8 mouse cellular contexts compared by ENCODE assay signal in genomic region chr9:63145249-63146125, GRCm38 (mm10). TPM values are rescaled to one million over a fixed set of nuclear protein-coding genes. Genes with fewer than 3 reads are reported as not detected.
DNase-seq lines count a peak whose midpoint lies in the region; ATAC-seq lines count a peak whose summit lies in the region.

No protein-coding gene starts in this region.

- intact Hi-C loops in left cerebral cortex, postnatal 14 days (cut with DNase I), result no loop called here

- H3K9ac ChIP-seq in hindbrain, embryonic 11.5 days (ENCODE audit: low read depth, low read length), result peak overlapping the region; percentile 32; the same call in 1 of the 2 replicates
- H3K9ac ChIP-seq in midbrain, embryonic 12.5 days (replicated peaks), result no peak overlapping the region

- 1% methylated on average over 73 of the region's 73 CpGs for WGBS in hindbrain, embryonic 11.5 days
- under 1% methylated on average over 72 of the region's 73 CpGs for WGBS in midbrain, embryonic 12.5 days

- DNase-seq in embryo, embryonic 10 days (ENCODE audit: low spot score), result peak; percentile 54
- no peak for DNase-seq in embryo, embryonic 11 days
- peak; percentile 60 for DNase-seq in ES-CJ7 (ENCODE audit: low read depth, low spot score)
- no peak for DNase-seq in hindbrain, embryonic 11.5 days (ENCODE audit: low spot score)
- no peak for DNase-seq in right cerebral cortex, postnatal 4 days
- no peak for DNase-seq in adrenal gland, adult 18-20 months (ENCODE audit: low spot score in 2 of 2)
- no peak for DNase-seq in left cerebral cortex, postnatal 14 days (ENCODE audit: low spot score in 2 of 2)

- H3K27ac ChIP-seq in hindbrain, embryonic 11.5 days (ENCODE audit: low read depth, low read length), result peak overlapping the region; percentile 31; the same call in 1 of the 2 replicates
- no peak overlapping the region for H3K27ac ChIP-seq in midbrain, embryonic 12.5 days (replicated peaks)

- H3K9me3 ChIP-seq in hindbrain, embryonic 11.5 days (ENCODE audit: control insufficient read depth, low read length), result no peaks in the 10 kb centered on the region
- H3K9me3 ChIP-seq in midbrain, embryonic 12.5 days, result no peaks in the 10 kb centered on the region

- peak overlapping the region; percentile 25 for H3K4me2 ChIP-seq in hindbrain, embryonic 11.5 days (replicated peaks; ENCODE audit: low read depth, low read length)
- H3K4me2 ChIP-seq in midbrain, embryonic 12.5 days (replicated peaks), result peak overlapping the region; percentile 18

- no peak for ATAC-seq in hindbrain, embryonic 11.5 days (ENCODE audit: low FRiP score)
- no peak for ATAC-seq in midbrain, embryonic 12.5 days (ENCODE audit: low FRiP score, low read depth)

- H3K27me3 ChIP-seq in hindbrain, embryonic 11.5 days (ENCODE audit: control insufficient read depth, insufficient read depth, low read length), result peaks cover 99% of the 10 kb centered on the region
- peaks cover 100% of the 10 kb centered on the region for H3K27me3 ChIP-seq in midbrain, embryonic 12.5 days

- peaks cover 22% of the 10 kb centered on the region for H3K4me1 ChIP-seq in hindbrain, embryonic 11.5 days (replicated peaks; ENCODE audit: control insufficient read depth, insufficient read depth, low read length)
- peaks cover 60% of the 10 kb centered on the region for H3K4me1 ChIP-seq in midbrain, embryonic 12.5 days

- H3K4me3 ChIP-seq in hindbrain, embryonic 11.5 days (ENCODE audit: low read depth, low read length), result peak overlapping the region; percentile 43
- H3K4me3 ChIP-seq in midbrain, embryonic 12.5 days, result peak overlapping the region; percentile 26

- H3K36me3 ChIP-seq in hindbrain, embryonic 11.5 days (ENCODE audit: control insufficient read depth, insufficient read depth, low read length), result no peaks in the 10 kb centered on the region
- no peaks in the 10 kb centered on the region for H3K36me3 ChIP-seq in midbrain, embryonic 12.5 days

RNA-seq across cellular contexts. Expression of gene Skor1, which starts 3.3 kb away (rescaled TPM):
- polyA plus RNA-seq in hindbrain, embryonic 11.5 days (2014; fragmentation: Nextera tagmentation; extraction: Ambion mirVana), result 6.6 and 7.4 TPM in 2 replicates
- 0.19 and 0.26 TPM in 2 replicates for polyA plus RNA-seq in midbrain, embryonic 12.5 days (2016; fragmentation: Nextera tagmentation; extraction: Ambion mirVana)
- under 1 TPM; 0.06 to 0.10 TPM for total RNA-seq in adrenal gland, adult 18-20 months (2021)
- total RNA-seq in left cerebral cortex, postnatal 14 days (2021), result under 1 TPM; 0.15 TPM

Comparison
In these comparisons a context has a peak if more than half of its experiments do, and no peak if none do; other contexts are left out.
1. DNase-seq: peak in embryo, embryonic 10 days (single experiment) and ES-CJ7 (single experiment); none in embryo, embryonic 11 days (single experiment), hindbrain, embryonic 11.5 days (single experiment), right cerebral cortex, postnatal 4 days (single experiment), adrenal gland, adult 18-20 months (0 of 2) and left cerebral cortex, postnatal 14 days (0 of 2).